Mouse (Mus musculus) bone marrow, adult 2 months (tissue): ENCODE data around the gene Polr1d. TPM values are rescaled to one million over a fixed set of nuclear protein-coding genes. Genes with fewer than 3 reads are reported as not detected.

Source experiments
- H3K27ac ChIP-seq: fragments of 200-500 bp; 2 replicates; pipeline ENCODE4 v1.5.1; 2012; ENCODE audit warnings: low read depth, mild to moderate bottlenecking, control low read depth, inconsistent platforms, low read length; ENCODE audit not compliant: control insufficient read depth, poor library complexity, insufficient read depth
- H3K4me1 ChIP-seq: fragments of 200-500 bp; 2 replicates; pipeline ENCODE4 v1.6.1; 2011; ENCODE audit warnings: low read length; ENCODE audit not compliant: control insufficient read depth, insufficient read depth
- H3K4me3 ChIP-seq: fragments of 200-500 bp; replicated peaks from 2 replicates; pipeline ENCODE3; 2011; ENCODE audit warnings: mild to moderate bottlenecking, low read depth, low read length, control low read depth; ENCODE audit not compliant: control insufficient read depth
- CTCF ChIP-seq: fragments of 200-500 bp; IDR thresholded peaks from 2 replicates; pipeline ENCODE4 v1.5.1; 2011; ENCODE audit warnings: low read length, control low read depth; ENCODE audit not compliant: control insufficient read depth, insufficient read depth
- POLR2A ChIP-seq: fragments of 200-500 bp; IDR thresholded peaks from 2 replicates; pipeline ENCODE4 v1.6.1; 2011; ENCODE audit warnings: low read depth, mild to moderate bottlenecking, control low read depth, low read length, borderline replicate concordance; ENCODE audit not compliant: control insufficient read depth
- WGBS: fragments of 180-500 bp; shearing (Covaris S2); methylation state at CpG from one replicate; pipeline ENCODE4 v1.1.7; 2018; 5-methylcytosine and 5-hydroxymethylcytosine counted together
- polyA plus RNA-seq: library from polyadenylated mRNA; stranded (reverse); fragments of >200 nt; gene quantifications from 2 replicates; pipeline ENCODE4 v1.2.4, GENCODE M21; 2011; ENCODE audit warnings: low replicate concordance; ENCODE audit not compliant: missing spikeins, insufficient read depth, insufficient read length

Gene Polr1d
- polyA plus RNA-seq, 1 experiment: 100 TPM

GRCm38 (mm10) chr5:147114738-147115137, 37.9 kb downstream of the Polr1d start:
- no peaks in the 10 kb centered on the region for H3K4me1 ChIP-seq
- H3K27ac ChIP-seq: no peak overlapping the region
- 79% methylated on average over 7 of the region's 7 CpGs for WGBS
- no peak overlapping the region for H3K4me3 ChIP-seq
- TF ChIP-seq CTCF (no peak), POLR2A (no peak)

- no peak overlapping the region for H3K4me3 ChIP-seq
- WGBS: 89% methylated on average over 4 of the region's 4 CpGs
- no peak overlapping the region for H3K27ac ChIP-seq
- H3K4me1 ChIP-seq: no peaks in the 10 kb centered on the region
- TF ChIP-seq POLR2A (no peak), CTCF (peak; percentile 13; the same call in 1 of the 2 replicates)
These were observed 38.8 kb downstream of the Polr1d start for GRCm38 (mm10) chr5:147115631-147116030.

GRCm38 (mm10) chr5:147117027-147117426, 40.2 kb downstream of the Polr1d start:
- H3K27ac ChIP-seq: no peak overlapping the region
- H3K4me3 ChIP-seq: no peak overlapping the region
- no peak for TF ChIP-seq CTCF
- no peak for TF ChIP-seq POLR2A
- 33% methylated on average over 6 of the region's 6 CpGs for WGBS
- no peaks in the 10 kb centered on the region for H3K4me1 ChIP-seq

GRCm38 (mm10) chr5:147121146-147121545, 44.3 kb downstream of the Polr1d start:
- TF ChIP-seq POLR2A: no peak
- 0 out of 2 replicates have a peak, but pooled peaks have one; percentile 21 for TF ChIP-seq CTCF
- H3K4me1 ChIP-seq: no peaks in the 10 kb centered on the region
- H3K27ac ChIP-seq: no peak overlapping the region
- 86% methylated on average over 4 of the region's 4 CpGs for WGBS
- H3K4me3 ChIP-seq: no peak overlapping the region

- TF ChIP-seq POLR2A: no peak
- TF ChIP-seq CTCF: no peak
- Histone ChIP-seq H3K4me1 (no peaks in the 10 kb centered on the region), H3K27ac (no peak overlapping the region), H3K4me3 (no peak overlapping the region)
- WGBS: 70% methylated on average over 9 of the region's 9 CpGs
These were observed 47.9 kb downstream of the Polr1d start for GRCm38 (mm10) chr5:147124794-147125193.

GRCm38 (mm10) chr5:147125542-147126185, 48.8 kb downstream of the Polr1d start:
- WGBS: 80% methylated on average over 13 of the region's 13 CpGs
- Histone ChIP-seq H3K4me3 (no peak overlapping the region), H3K4me1 (no peaks in the 10 kb centered on the region), H3K27ac (no peak overlapping the region)
- no peak for TF ChIP-seq CTCF
- TF ChIP-seq POLR2A: no peak

GRCm38 (mm10) chr5:147127860-147128259, 51.0 kb downstream of the Polr1d start:
- 68% methylated on average over 4 of the region's 4 CpGs for WGBS
- TF ChIP-seq POLR2A (no peak), CTCF (no peak)
- no peak overlapping the region for H3K4me3 ChIP-seq
- H3K27ac ChIP-seq: no peak overlapping the region
- H3K4me1 ChIP-seq: no peaks in the 10 kb centered on the region

- Histone ChIP-seq H3K27ac (no peak overlapping the region), H3K4me1 (no peaks in the 10 kb centered on the region), H3K4me3 (no peak overlapping the region)
- 78% methylated on average over 2 of the region's 2 CpGs for WGBS
- TF ChIP-seq POLR2A: no peak
- TF ChIP-seq CTCF: no peak
These were observed 52.6 kb downstream of the Polr1d start for GRCm38 (mm10) chr5:147129484-147129883.
